Mouse (Mus musculus) heart, postnatal 0 days (tissue): ENCODE data around the gene Klhl29. TPM values are rescaled to one million over a fixed set of nuclear protein-coding genes. Genes with fewer than 3 reads are reported as not detected.
A peak's percentile ranks its signal among the peaks of the same experiment; 100 is the strongest.

ENCODE experiments used
- ATAC-seq: fragments of 200-750 bp; cut with Nextera tagmentation; 2 replicates; pipeline ENCODE4 v1.8.0; 2017; ENCODE audit warnings: low read depth, moderate number of reproducible peaks, moderate library complexity; ENCODE audit not compliant: insufficient read depth
- DNase-seq: peaks from one replicate; pipeline ENCODE4 v3.0.0-alpha.2; 2016; ENCODE audit warnings: low spot score
- H3K27ac ChIP-seq: fragments of 300-500 bp; sonication (generic); 2 replicates; pipeline ENCODE4 v1.5.1; 2014; ENCODE audit warnings: low read depth, mild to moderate bottlenecking
- H3K27me3 ChIP-seq: fragments of 300-500 bp; sonication (generic); 2 replicates; pipeline ENCODE4 v1.6.1; 2014; ENCODE audit warnings: low read length, mixed read lengths; ENCODE audit not compliant: control insufficient read depth, insufficient read depth
- H3K36me3 ChIP-seq: fragments of 300-500 bp; sonication (generic); replicated peaks from 2 replicates; pipeline ENCODE4 v1.6.1; 2014; ENCODE audit warnings: low read length, mixed read lengths; ENCODE audit not compliant: control insufficient read depth, insufficient read depth
- H3K4me1 ChIP-seq: fragments of 300-500 bp; sonication (generic); 2 replicates; pipeline ENCODE4 v1.6.1; 2014; ENCODE audit warnings: antibody characterized with exemption; ENCODE audit not compliant: control insufficient read depth, insufficient read depth
- H3K4me2 ChIP-seq: fragments of 300-500 bp; sonication (generic); 2 replicates; pipeline ENCODE4 v1.6.1; 2014; ENCODE audit warnings: low read depth, mild to moderate bottlenecking, low read length, moderate library complexity
- H3K4me3 ChIP-seq: fragments of 300-500 bp; sonication (generic); 2 replicates; pipeline ENCODE4 v1.5.1; 2014; ENCODE audit warnings: low read depth, low read length
- H3K9ac ChIP-seq: fragments of 300-500 bp; sonication (generic); replicated peaks from 2 replicates; pipeline ENCODE4 v1.6.1; 2014; ENCODE audit warnings: low read depth, low read length, mixed read lengths
- H3K9me3 ChIP-seq: fragments of 300-500 bp; sonication (generic); replicated peaks from 2 replicates; pipeline ENCODE4 v1.6.1; 2016; ENCODE audit warnings: low read length; ENCODE audit not compliant: control insufficient read depth
- CTCF ChIP-seq: IDR thresholded peaks from 2 replicates; pipeline ENCODE4 v1.5.1; 2016; ENCODE audit warnings: antibody characterized with exemption, control low read depth, low read depth
- EP300 ChIP-seq: IDR thresholded peaks from 2 replicates; pipeline ENCODE4 v1.6.1; 2016; ENCODE audit warnings: antibody characterized with exemption, low read depth
- WGBS: fragments of 180-500 bp; shearing (Covaris S2); extraction: QIAGEN DNeasy Blood & Tissue Kit; methylation state at CpG from one replicate; pipeline ENCODE4 v1.1.7; 2014; 5-methylcytosine and 5-hydroxymethylcytosine counted together
- polyA plus RNA-seq: library from polyadenylated mRNA; unstranded; fragments of >200 nt; fragmentation: Nextera tagmentation; extraction: Ambion mirVana; gene quantifications from 2 replicates; pipeline ENCODE4 v1.2.1, GENCODE M21; 2015
- total RNA-seq: library from RNA; depleted of rRNA; stranded (reverse); fragments of >200 nt; gene quantifications from 2 replicates; pipeline ENCODE4 v1.2.3, GENCODE M21; 2014; ENCODE audit warnings: low replicate concordance

Klhl29 gene
- total and polyA plus RNA-seq, 2 experiments from 2014 or later = 0.04 to 0.11 TPM

DNA sequence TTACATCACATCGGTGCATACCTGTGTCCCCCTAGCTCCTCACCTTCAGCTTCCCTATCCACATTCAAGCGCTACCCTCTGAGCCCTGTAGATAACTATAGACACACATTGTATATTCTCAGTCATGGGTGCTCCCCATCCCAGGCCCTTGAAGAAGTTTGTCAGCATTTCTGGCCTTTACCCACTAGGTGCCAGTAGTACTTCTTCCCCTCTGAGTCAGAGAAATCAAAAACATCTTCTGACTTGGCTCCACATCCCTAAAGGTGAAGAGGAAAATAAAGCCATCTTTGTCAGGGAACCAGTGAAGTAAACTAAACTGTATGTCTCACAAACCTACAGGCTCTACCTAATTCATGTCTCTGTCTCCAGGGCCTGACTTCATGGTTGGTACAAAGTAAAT is 67.6 kb downstream of the Klhl29 start:
- no peaks in the 10 kb centered on the region for H3K27me3 ChIP-seq
- H3K9me3 ChIP-seq = no peaks in the 10 kb centered on the region
- 67% methylated on average over 2 of the region's 2 CpGs for WGBS
- no peak for ATAC-seq
- H3K4me2 ChIP-seq = no peak overlapping the region
- H3K9ac ChIP-seq = no peak overlapping the region
- H3K36me3 ChIP-seq = no peaks in the 10 kb centered on the region
- TF ChIP-seq EP300 (no peak), CTCF (peak; percentile 22)
- no peak overlapping the region for H3K27ac ChIP-seq
- no peak for DNase-seq
- H3K4me1 ChIP-seq = no peaks in the 10 kb centered on the region
- no peak overlapping the region for H3K4me3 ChIP-seq

GRCm38 (mm10) chr12:5305466-5305865 is 70.0 kb downstream of the Klhl29 start:
- no peaks in the 10 kb centered on the region for H3K9me3 ChIP-seq
- 51% methylated on average over 1 of the region's 1 CpGs for WGBS
- ATAC-seq = no peak
- no peak for DNase-seq
- H3K4me1 ChIP-seq = no peaks in the 10 kb centered on the region
- H3K9ac ChIP-seq = no peak overlapping the region
- no peaks in the 10 kb centered on the region for H3K27me3 ChIP-seq
- no peaks in the 10 kb centered on the region for H3K36me3 ChIP-seq
- H3K4me3 ChIP-seq = no peak overlapping the region
- H3K4me2 ChIP-seq = no peak overlapping the region
- TF ChIP-seq CTCF (no peak), EP300 (no peak)
- H3K27ac ChIP-seq = no peak overlapping the region

DNA sequence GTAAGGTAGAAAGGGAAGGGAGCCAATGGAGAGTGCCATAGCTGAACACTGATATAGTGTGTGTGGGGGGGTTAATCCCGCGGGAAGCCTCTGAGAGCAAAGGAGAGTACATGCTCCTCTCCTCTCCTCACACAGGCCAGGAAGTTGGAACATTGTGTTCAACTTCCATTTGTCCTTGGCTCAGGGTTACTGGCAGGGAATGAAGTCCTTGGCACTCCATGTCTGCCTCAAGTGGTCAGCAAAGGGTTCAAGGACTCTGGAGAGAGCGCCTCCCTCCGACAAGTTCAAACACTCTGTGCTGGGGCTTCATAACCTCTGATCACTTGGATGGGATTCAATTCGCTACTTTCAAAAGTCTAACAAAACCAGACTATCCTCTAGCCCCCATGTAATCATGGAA is 71.6 kb downstream of the Klhl29 start:
- WGBS = 75% methylated on average over 5 of the region's 5 CpGs
- no peak for ATAC-seq

GRCm38 (mm10) chr12:5303100-5303499 is 72.4 kb downstream of the Klhl29 start:
- no peak for DNase-seq
- H3K4me3 ChIP-seq = no peak overlapping the region
- H3K36me3 ChIP-seq = no peaks in the 10 kb centered on the region
- no peaks in the 10 kb centered on the region for H3K9me3 ChIP-seq
- no peaks in the 10 kb centered on the region for H3K4me1 ChIP-seq
- no peak for ATAC-seq
- H3K27me3 ChIP-seq = no peaks in the 10 kb centered on the region
- WGBS = 93% methylated on average over 4 of the region's 4 CpGs
- no peak overlapping the region for H3K27ac ChIP-seq
- H3K4me2 ChIP-seq = no peak overlapping the region
- no peak overlapping the region for H3K9ac ChIP-seq
- no peak for TF ChIP-seq CTCF
- no peak for TF ChIP-seq EP300

More for the DNA sequence above, 71.6 kb downstream of the Klhl29 start:
- no peak for TF ChIP-seq EP300
- Histone ChIP-seq H3K4me1 (no peaks in the 10 kb centered on the region), H3K27ac (no peak overlapping the region), H3K36me3 (no peaks in the 10 kb centered on the region), H3K9me3 (no peaks in the 10 kb centered on the region), H3K27me3 (no peaks in the 10 kb centered on the region), H3K4me2 (no peak overlapping the region), H3K4me3 (no peak overlapping the region), H3K9ac (no peak overlapping the region)
- DNase-seq = no peak

- H3K36me3 ChIP-seq = no peaks in the 10 kb centered on the region
- H3K4me3 ChIP-seq = no peak overlapping the region
- ATAC-seq = no peak
- H3K27ac ChIP-seq = no peak overlapping the region
- H3K4me1 ChIP-seq = no peaks in the 10 kb centered on the region
- 74% methylated on average over 5 of the region's 5 CpGs for WGBS
- no peak overlapping the region for H3K4me2 ChIP-seq
- H3K27me3 ChIP-seq = no peaks in the 10 kb centered on the region
- DNase-seq = no peak
- TF ChIP-seq EP300 = no peak
- H3K9ac ChIP-seq = no peak overlapping the region
- no peaks in the 10 kb centered on the region for H3K9me3 ChIP-seq
These were observed 73.6 kb downstream of the Klhl29 start for GRCm38 (mm10) chr12:5301841-5302240.

DNA sequence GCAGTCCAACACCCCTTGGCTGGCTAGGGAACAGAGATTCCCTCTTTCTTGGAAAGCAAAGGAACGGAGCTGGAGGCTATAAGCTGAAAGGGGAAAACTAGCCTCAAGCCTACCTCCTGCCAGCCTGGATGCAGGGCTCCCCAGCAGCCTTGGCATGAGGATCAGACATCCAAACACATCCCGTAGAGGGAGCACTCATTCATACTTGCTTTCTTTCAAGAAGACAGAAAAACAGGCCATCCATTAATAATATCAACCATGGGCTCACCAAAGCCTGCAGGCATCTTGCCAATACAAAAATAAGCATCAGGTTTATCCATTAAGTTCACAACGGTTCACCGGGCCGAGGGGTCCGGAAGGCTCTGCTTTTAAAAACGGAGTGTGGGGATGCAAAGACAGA is 79.1 kb downstream of the Klhl29 start:
- H3K27me3 ChIP-seq = no peaks in the 10 kb centered on the region
- WGBS = 81% methylated on average over 7 of the region's 7 CpGs

More for the DNA sequence above, 79.1 kb downstream of the Klhl29 start:
- no peak overlapping the region for H3K4me3 ChIP-seq
- DNase-seq (no peak), ATAC-seq (no peak)
- H3K4me2 ChIP-seq = no peak overlapping the region
- H3K27ac ChIP-seq = no peak overlapping the region
- H3K4me1 ChIP-seq = no peaks in the 10 kb centered on the region
- no peaks in the 10 kb centered on the region for H3K9me3 ChIP-seq
- H3K36me3 ChIP-seq = no peaks in the 10 kb centered on the region
- TF ChIP-seq EP300 (no peak), CTCF (no peak)
- no peak overlapping the region for H3K9ac ChIP-seq
